Mouse (Mus musculus): ENCODE results near the gene Col5a1.

The Col5a1 gene

GRCm38 (mm10) chr2:27922053-27922452 lies 35.8 kb downstream of the Col5a1 start:
- no peak for DNase-seq (ENCODE audit: low spot score)

DNA sequence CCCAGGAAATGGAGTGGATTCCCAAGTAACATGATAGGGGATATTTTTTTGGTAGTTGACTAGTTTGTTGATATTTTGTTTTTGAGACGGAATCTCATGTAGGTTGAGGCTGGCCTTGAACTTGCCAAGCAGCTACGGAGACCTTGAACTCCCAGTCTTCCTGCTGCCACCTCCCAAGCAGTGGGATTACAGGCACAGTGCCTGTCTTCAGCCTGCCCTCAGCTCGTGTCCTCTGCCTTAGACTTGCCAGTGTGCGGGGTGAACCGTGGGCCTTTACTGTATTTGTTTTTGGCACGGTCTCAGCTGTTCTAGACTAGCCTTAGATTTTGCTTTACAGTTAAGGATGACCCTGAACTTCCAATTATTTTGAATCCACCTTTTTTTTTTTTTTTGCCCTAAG lies 37.5 kb downstream of the Col5a1 start:
- DNase-seq (ENCODE audit: low spot score), result no peak

- no peak for DNase-seq (ENCODE audit: low spot score)
These were observed 38.2 kb downstream of the Col5a1 start for GRCm38 (mm10) chr2:27924463-27924862.

- DNase-seq (ENCODE audit: low spot score), result no peak
These were observed 40.4 kb downstream of the Col5a1 start for GRCm38 (mm10) chr2:27926478-27927165.

GRCm38 (mm10) chr2:27930471-27931015 lies 44.3 kb downstream of the Col5a1 start:
- DNase-seq (ENCODE audit: low spot score), result no peak

GRCm38 (mm10) chr2:27931130-27931529 lies 44.9 kb downstream of the Col5a1 start:
- no peak for DNase-seq (ENCODE audit: low spot score)

GRCm38 (mm10) chr2:27931971-27932370 lies 45.7 kb downstream of the Col5a1 start:
- DNase-seq (ENCODE audit: low spot score), result no peak

GRCm38 (mm10) chr2:27934269-27934668 lies 48.0 kb downstream of the Col5a1 start:
- DNase-seq (ENCODE audit: low spot score), result peak; percentile 47

DNA sequence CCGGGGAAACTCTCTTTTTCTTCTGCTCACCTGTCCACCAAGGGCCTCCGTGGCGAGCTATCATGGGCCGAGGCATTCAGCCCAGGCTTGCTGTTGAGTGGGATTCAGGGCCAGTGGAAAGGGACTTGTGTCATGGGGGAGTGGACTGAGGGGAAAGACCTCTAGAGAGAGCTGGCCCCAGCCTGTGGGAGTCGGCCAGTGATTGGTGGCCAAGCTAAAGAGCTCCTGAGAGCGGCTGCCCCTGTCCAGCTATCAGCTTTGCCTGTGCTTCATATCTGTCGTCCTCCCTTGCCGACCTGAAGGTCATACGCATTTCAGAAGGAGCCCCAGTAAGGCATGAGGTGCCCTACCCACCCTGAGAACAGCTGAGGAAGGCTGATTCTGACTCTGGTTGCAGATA lies 48.6 kb downstream of the Col5a1 start:
- DNase-seq (ENCODE audit: low spot score), result no peak

DNA sequence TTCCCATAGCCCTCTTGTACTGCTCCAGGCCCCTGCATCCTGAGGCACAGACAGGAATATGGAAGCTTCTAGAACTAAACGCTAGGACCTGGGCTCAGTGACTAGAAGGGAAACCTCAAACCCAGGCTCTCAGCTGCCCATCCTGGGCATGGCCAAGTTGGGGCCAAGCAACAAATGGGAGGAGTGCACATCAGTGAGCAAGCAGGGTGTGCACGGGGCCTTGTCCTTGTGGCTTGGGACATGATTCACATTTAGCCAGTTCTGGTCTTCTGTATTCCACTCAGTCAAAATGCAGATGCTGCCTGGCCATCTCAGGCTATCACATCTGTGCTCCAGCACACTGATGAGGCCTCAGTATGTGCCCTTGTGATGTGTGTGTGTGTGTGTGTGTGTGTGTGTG lies 49.2 kb downstream of the Col5a1 start:
- no peak for DNase-seq (ENCODE audit: low spot score)

GRCm38 (mm10) chr2:27936607-27937191 lies 50.5 kb downstream of the Col5a1 start:
- peak; percentile 49 for DNase-seq (ENCODE audit: low spot score)

GRCm38 (mm10) chr2:27939433-27939832 lies 53.2 kb downstream of the Col5a1 start:
- DNase-seq (ENCODE audit: low spot score), result no peak

GRCm38 (mm10) chr2:27940144-27940543 lies 53.9 kb downstream of the Col5a1 start:
- no peak for DNase-seq (ENCODE audit: low spot score)

DNA sequence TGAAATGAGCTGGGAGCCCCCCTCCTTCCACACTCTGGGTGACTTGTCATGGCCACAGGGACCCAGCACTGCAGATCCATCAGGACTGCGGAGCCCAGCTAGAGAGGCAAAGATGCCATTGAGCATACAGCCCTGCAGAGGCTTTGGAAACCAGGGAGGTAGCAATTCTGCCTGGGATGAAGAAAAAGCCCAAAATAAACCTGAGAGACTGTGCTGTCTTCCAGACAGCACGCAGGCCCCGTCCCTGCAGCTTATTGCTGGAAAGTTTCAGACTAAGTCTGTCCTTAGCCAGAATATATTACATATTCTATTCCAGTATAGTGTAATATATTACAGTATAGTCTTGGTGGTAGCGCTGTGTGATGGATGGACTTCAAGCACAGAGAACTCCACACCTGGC lies 61.0 kb downstream of the Col5a1 start:
- no peak for DNase-seq (ENCODE audit: low spot score)

GRCm38 (mm10) chr2:27947917-27948316 lies 61.7 kb downstream of the Col5a1 start:
- DNase-seq (ENCODE audit: low spot score), result no peak

- DNase-seq (ENCODE audit: low spot score), result no peak
These were observed 67.6 kb downstream of the Col5a1 start for GRCm38 (mm10) chr2:27953866-27954265.

DNA sequence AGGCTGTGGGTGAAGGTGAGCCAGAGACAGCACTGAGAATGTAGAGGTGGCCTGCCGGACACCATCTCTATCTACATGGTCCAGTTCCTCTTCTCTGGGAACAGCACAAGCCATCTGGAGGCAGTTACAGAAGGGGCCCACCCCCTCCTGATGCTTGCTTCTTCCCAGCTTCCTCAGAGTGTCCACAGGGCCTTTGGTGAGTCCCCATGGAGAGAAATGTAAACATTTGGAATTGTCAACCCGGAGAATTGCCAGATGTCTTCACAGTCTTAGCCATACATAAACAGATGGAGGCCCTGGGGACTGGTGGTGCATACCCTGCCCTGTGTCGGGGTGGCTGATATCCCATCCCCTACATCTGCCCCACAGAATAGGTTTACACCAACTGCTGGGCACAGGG lies 68.7 kb downstream of the Col5a1 start:
- DNase-seq (ENCODE audit: low spot score), result no peak

GRCm38 (mm10) chr2:27956751-27957150 lies 70.5 kb downstream of the Col5a1 start:
- no peak for DNase-seq (ENCODE audit: low spot score)

DNA sequence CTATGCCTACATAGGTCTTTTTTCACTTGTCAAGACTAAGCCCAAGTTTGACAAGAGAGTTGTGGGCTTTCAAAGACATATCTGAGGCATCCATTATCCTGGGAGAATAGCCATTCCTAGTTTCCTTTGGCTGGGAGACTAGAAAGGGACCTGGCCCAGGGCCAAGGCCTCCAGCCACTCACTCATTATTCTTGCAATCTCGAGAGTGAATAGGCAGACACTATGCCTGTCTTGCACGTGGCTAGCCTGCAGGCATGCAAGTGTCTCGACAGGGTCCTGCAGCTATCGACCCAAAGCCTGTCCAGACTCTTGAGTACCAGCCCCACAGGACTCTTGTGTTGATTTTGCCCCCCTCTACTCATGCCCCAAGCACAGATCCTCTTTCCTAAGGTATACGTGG lies 71.0 kb downstream of the Col5a1 start:
- no peak for DNase-seq (ENCODE audit: low spot score)

- DNase-seq (ENCODE audit: low spot score), result no peak
These were observed 73.0 kb downstream of the Col5a1 start for GRCm38 (mm10) chr2:27959275-27959674.

- no peak for DNase-seq (ENCODE audit: low spot score)
These were observed 75.0 kb downstream of the Col5a1 start for GRCm38 (mm10) chr2:27961190-27961589.

GRCm38 (mm10) chr2:27962406-27962805 lies 76.2 kb downstream of the Col5a1 start:
- no peak for DNase-seq (ENCODE audit: low spot score)

- no peak for DNase-seq (ENCODE audit: low spot score)
These were observed 82.9 kb downstream of the Col5a1 start for GRCm38 (mm10) chr2:27969158-27969557.

- peak; percentile 45 for DNase-seq (ENCODE audit: low spot score)
These were observed 87.6 kb downstream of the Col5a1 start for GRCm38 (mm10) chr2:27973840-27974239.
